Mouse (Mus musculus) embryonic facial prominence, embryonic 13.5 days (tissue): Measurements from ENCODE around the gene Mul1. TPM values are rescaled to one million over a fixed set of nuclear protein-coding genes. Genes with fewer than 3 reads are reported as not detected.

ENCODE experiments used
- ATAC-seq: fragments of 200-750 bp; cut with Nextera tagmentation; 2 replicates; pipeline ENCODE4 v1.8.0; 2017; ENCODE audit warnings: low read depth; ENCODE audit not compliant: insufficient number of reproducible peaks, insufficient read depth, low FRiP score, low TSS enrichment
- H3K27ac ChIP-seq: fragments of 300-500 bp; sonication (generic); 2 replicates; pipeline ENCODE4 v1.5.1; 2015; ENCODE audit warnings: moderate library complexity, mild to moderate bottlenecking, inconsistent platforms
- H3K27me3 ChIP-seq: fragments of 300-500 bp; sonication (generic); 2 replicates; pipeline ENCODE4 v1.6.1; 2015; ENCODE audit warnings: mild to moderate bottlenecking, inconsistent platforms
- H3K36me3 ChIP-seq: fragments of 300-500 bp; sonication (generic); 2 replicates; pipeline ENCODE4 v1.6.1; 2015; ENCODE audit warnings: mild to moderate bottlenecking, inconsistent platforms
- H3K4me1 ChIP-seq: fragments of 300-500 bp; sonication (generic); 2 replicates; pipeline ENCODE4 v1.6.1; 2015; ENCODE audit warnings: inconsistent platforms
- H3K4me2 ChIP-seq: fragments of 300-500 bp; sonication (generic); 2 replicates; pipeline ENCODE4 v1.6.1; 2015; ENCODE audit warnings: moderate library complexity, mild to moderate bottlenecking, inconsistent platforms
- H3K4me3 ChIP-seq: fragments of 300-500 bp; sonication (generic); 2 replicates; pipeline ENCODE4 v1.5.1; 2015; ENCODE audit warnings: mild to moderate bottlenecking, inconsistent platforms
- H3K9ac ChIP-seq: fragments of 300-500 bp; sonication (generic); 2 replicates; pipeline ENCODE4 v1.6.1; 2015; ENCODE audit warnings: mild to moderate bottlenecking, inconsistent platforms
- H3K9me3 ChIP-seq: fragments of 300-500 bp; sonication (generic); 2 replicates; pipeline ENCODE4 v1.6.1; 2016; ENCODE audit warnings: inconsistent platforms
- WGBS: fragments of 180-500 bp; shearing (Covaris S2); methylation state at CpG from one replicate; pipeline ENCODE4 v1.1.7; 2015; ENCODE audit warnings: mixed read lengths; 5-methylcytosine and 5-hydroxymethylcytosine counted together
- polyA plus RNA-seq: library from polyadenylated mRNA; unstranded; fragments of >200 nt; fragmentation: Nextera tagmentation; extraction: Ambion mirVana; gene quantifications from 2 replicates; pipeline ENCODE4 v1.2.1, GENCODE M21; 2015

Mul1 gene
- polyA plus RNA-seq, 1 experiment from 2014 or later: 19.1 TPM

- H3K4me1 ChIP-seq: peaks cover 44% of the 10 kb centered on the region
- peak overlapping the region; percentile 48 for H3K4me2 ChIP-seq
- WGBS: 2% methylated on average over 19 of the region's 22 CpGs
- no peaks in the 10 kb centered on the region for H3K9me3 ChIP-seq
- H3K27ac ChIP-seq: no peak overlapping the region
- H3K36me3 ChIP-seq: no peaks in the 10 kb centered on the region
- 0 out of 2 replicates have a peak, but pooled peaks have one; percentile 49 for ATAC-seq
- peak overlapping the region; percentile 37 for H3K9ac ChIP-seq
- H3K4me3 ChIP-seq: no peak overlapping the region; the same call in 1 of the 2 replicates
- peaks cover 39% of the 10 kb centered on the region for H3K27me3 ChIP-seq
These were observed 30.3 kb downstream of the Mul1 start for GRCm38 (mm10) chr4:138464667-138465353.

- ATAC-seq: no peak
- no peaks in the 10 kb centered on the region for H3K36me3 ChIP-seq
- H3K4me3 ChIP-seq: no peak overlapping the region
- H3K27me3 ChIP-seq: peaks cover 39% of the 10 kb centered on the region
- no peak overlapping the region for H3K27ac ChIP-seq
- H3K4me1 ChIP-seq: peaks cover 44% of the 10 kb centered on the region
- H3K9me3 ChIP-seq: no peaks in the 10 kb centered on the region
- 26% methylated on average over 8 of the region's 8 CpGs for WGBS
- H3K9ac ChIP-seq: no peak overlapping the region
- peak overlapping the region; percentile 48; the same call in 1 of the 2 replicates for H3K4me2 ChIP-seq
These were observed 31.0 kb downstream of the Mul1 start for GRCm38 (mm10) chr4:138465446-138465845.

- ATAC-seq: no peak
- no peaks in the 10 kb centered on the region for H3K9me3 ChIP-seq
- H3K4me1 ChIP-seq: peaks cover 44% of the 10 kb centered on the region
- no peak overlapping the region for H3K4me2 ChIP-seq
- no peak overlapping the region for H3K4me3 ChIP-seq
- H3K36me3 ChIP-seq: no peaks in the 10 kb centered on the region
- no peak overlapping the region for H3K27ac ChIP-seq
- H3K9ac ChIP-seq: no peak overlapping the region
- H3K27me3 ChIP-seq: peaks cover 39% of the 10 kb centered on the region
- 70% methylated on average over 6 of the region's 6 CpGs for WGBS
These were observed 32.2 kb downstream of the Mul1 start for GRCm38 (mm10) chr4:138466690-138467089.

DNA sequence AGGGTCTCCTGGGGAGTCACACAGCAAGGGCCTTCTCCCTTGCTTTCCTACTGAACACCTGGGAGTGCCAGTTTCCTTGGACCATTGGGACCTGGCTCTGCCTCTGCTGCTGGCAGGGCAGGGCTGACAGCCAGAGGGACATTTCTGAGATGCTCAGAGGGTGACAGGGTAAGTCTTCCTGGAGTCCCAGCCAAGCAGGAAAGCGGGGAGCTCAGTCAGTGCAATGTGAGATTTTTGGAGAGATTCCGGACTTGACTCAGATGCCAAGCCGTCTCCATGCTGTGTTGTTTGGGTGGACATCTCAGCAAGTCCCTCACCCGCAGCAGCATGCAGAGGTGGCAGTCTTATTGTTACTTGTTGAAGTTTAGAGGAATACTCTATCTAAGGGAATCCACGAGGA, 33.0 kb downstream of the Mul1 start:
- ATAC-seq: no peak
- peaks cover 40% of the 10 kb centered on the region for H3K4me1 ChIP-seq
- H3K4me3 ChIP-seq: no peak overlapping the region
- H3K9me3 ChIP-seq: no peaks in the 10 kb centered on the region
- H3K4me2 ChIP-seq: no peak overlapping the region
- H3K27ac ChIP-seq: no peak overlapping the region; the same call in 1 of the 2 replicates
- WGBS: 83% methylated on average over 5 of the region's 5 CpGs
- H3K36me3 ChIP-seq: no peaks in the 10 kb centered on the region
- H3K9ac ChIP-seq: no peak overlapping the region
- H3K27me3 ChIP-seq: peaks cover 33% of the 10 kb centered on the region

GRCm38 (mm10) chr4:138469080-138469479, 34.6 kb downstream of the Mul1 start:
- peaks cover 34% of the 10 kb centered on the region for H3K27me3 ChIP-seq
- H3K4me3 ChIP-seq: no peak overlapping the region
- no peaks in the 10 kb centered on the region for H3K9me3 ChIP-seq
- no peak overlapping the region for H3K9ac ChIP-seq
- peak overlapping the region; percentile 11; the same call in 1 of the 2 replicates for H3K27ac ChIP-seq
- peaks cover 23% of the 10 kb centered on the region for H3K4me1 ChIP-seq
- no peaks in the 10 kb centered on the region for H3K36me3 ChIP-seq
- no peak for ATAC-seq
- H3K4me2 ChIP-seq: peak overlapping the region; percentile 22; the same call in 1 of the 2 replicates
- 5% methylated on average over 7 of the region's 7 CpGs for WGBS

GRCm38 (mm10) chr4:138471241-138471640, 36.8 kb downstream of the Mul1 start:
- no peak overlapping the region for H3K4me2 ChIP-seq
- H3K27ac ChIP-seq: no peak overlapping the region
- H3K9me3 ChIP-seq: no peaks in the 10 kb centered on the region
- H3K27me3 ChIP-seq: peaks cover 28% of the 10 kb centered on the region
- ATAC-seq: no peak
- whole genome bisulfite sequencing: 65% methylated on average over 7 of the region's 7 CpGs
- no peak overlapping the region for H3K4me3 ChIP-seq
- peaks cover 8% of the 10 kb centered on the region for H3K4me1 ChIP-seq
- no peak overlapping the region for H3K9ac ChIP-seq
- no peaks in the 10 kb centered on the region for H3K36me3 ChIP-seq

DNA sequence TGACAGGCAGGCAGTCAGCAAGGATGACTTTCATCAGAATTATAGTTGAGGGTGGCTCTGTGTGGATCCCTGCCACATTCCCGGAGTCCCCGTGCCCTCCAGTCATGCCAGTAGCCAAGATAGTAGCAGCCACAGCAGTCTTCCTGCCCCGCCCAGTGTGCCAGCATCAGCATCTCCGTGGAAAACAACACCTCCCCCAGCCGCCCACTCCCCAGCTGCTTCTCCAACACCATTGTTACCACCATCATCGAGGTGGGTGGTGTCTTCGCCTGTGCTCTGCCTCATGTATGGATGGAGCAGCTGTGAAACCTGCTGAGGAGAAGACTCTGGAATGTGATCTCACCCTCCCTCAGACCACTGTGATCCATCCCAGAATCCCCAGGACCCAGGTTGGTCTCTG, 45.1 kb downstream of the Mul1 start:
- 69% methylated on average over 7 of the region's 7 CpGs for WGBS
- H3K27me3 ChIP-seq: peaks cover 25% of the 10 kb centered on the region
- ATAC-seq: no peak

GRCm38 (mm10) chr4:138480962-138481361, 46.5 kb downstream of the Mul1 start:
- Histone ChIP-seq H3K36me3 (no peaks in the 10 kb centered on the region), H3K4me3 (no peak overlapping the region), H3K4me2 (no peak overlapping the region), H3K9me3 (no peaks in the 10 kb centered on the region), H3K27me3 (peaks cover 19% of the 10 kb centered on the region), H3K27ac (no peak overlapping the region), H3K9ac (no peak overlapping the region), H3K4me1 (no peaks in the 10 kb centered on the region)
- whole genome bisulfite sequencing: 27% methylated on average over 9 of the region's 9 CpGs
- no peak for ATAC-seq

More for the DNA sequence above, 45.1 kb downstream of the Mul1 start:
- no peak overlapping the region for H3K4me3 ChIP-seq
- H3K4me1 ChIP-seq: no peaks in the 10 kb centered on the region
- no peak overlapping the region for H3K9ac ChIP-seq
- no peak overlapping the region for H3K27ac ChIP-seq
- H3K4me2 ChIP-seq: no peak overlapping the region
- H3K36me3 ChIP-seq: no peaks in the 10 kb centered on the region
- no peaks in the 10 kb centered on the region for H3K9me3 ChIP-seq

GRCm38 (mm10) chr4:138482721-138483120, 48.2 kb downstream of the Mul1 start:
- H3K4me3 ChIP-seq: no peak overlapping the region
- no peaks in the 10 kb centered on the region for H3K9me3 ChIP-seq
- H3K27me3 ChIP-seq: peaks cover 8% of the 10 kb centered on the region; the same call in 1 of the 2 replicates
- H3K27ac ChIP-seq: no peak overlapping the region
- H3K4me2 ChIP-seq: no peak overlapping the region
- H3K36me3 ChIP-seq: no peaks in the 10 kb centered on the region
- H3K4me1 ChIP-seq: no peaks in the 10 kb centered on the region
- H3K9ac ChIP-seq: no peak overlapping the region
- 75% methylated on average over 8 of the region's 8 CpGs for WGBS
- ATAC-seq: no peak

DNA sequence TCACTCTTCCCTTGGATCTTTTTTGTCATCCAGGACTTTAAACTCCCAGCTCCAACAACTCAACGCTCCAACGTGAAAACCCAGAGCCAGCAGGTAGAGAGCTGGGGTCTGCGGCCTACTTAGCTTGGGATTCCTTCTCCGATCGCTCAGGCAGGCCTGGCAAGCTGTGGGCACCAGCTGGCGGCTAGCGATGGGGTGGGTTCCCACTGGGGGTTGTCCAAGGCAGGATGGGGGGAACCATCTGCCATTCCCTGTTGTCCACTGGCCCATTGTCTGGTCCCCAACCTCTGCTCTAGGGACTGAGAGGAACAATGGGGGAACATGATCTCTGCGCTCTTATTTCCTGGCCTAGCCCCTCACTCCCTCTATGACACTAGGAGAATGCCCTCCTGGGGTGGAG, 53.8 kb downstream of the Mul1 start:
- H3K4me2 ChIP-seq: no peak overlapping the region
- H3K4me3 ChIP-seq: no peak overlapping the region
- H3K9ac ChIP-seq: no peak overlapping the region
- 0 out of 2 replicates have a peak, but pooled peaks cover 5% of the 10 kb centered on the region for H3K4me1 ChIP-seq
- no peaks in the 10 kb centered on the region for H3K36me3 ChIP-seq
- H3K27me3 ChIP-seq: no peaks in the 10 kb centered on the region
- no peaks in the 10 kb centered on the region for H3K9me3 ChIP-seq
- no peak for ATAC-seq
- H3K27ac ChIP-seq: no peak overlapping the region
- 56% methylated on average over 8 of the region's 8 CpGs for WGBS

DNA sequence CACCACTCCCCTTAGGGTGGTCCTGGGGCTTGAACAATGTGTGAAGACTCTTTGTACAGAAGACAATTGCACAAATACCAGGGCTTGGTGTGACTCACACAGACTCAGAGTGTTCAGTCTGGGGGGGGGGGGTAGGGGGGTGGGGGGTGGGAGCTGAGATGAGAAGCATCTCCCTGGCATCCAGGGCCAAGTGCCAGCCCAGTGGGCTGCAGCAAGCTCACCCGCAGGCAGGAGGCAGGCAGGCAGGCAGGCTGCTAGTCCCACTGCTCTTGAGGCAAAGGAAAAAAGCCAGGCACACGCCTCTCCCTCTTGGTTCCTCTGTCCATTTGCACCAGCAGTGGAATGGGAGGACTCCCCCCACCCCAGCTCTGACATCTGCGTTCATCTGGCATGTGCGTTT, 56.6 kb downstream of the Mul1 start:
- Histone ChIP-seq H3K4me3 (no peak overlapping the region), H3K9ac (no peak overlapping the region), H3K36me3 (no peaks in the 10 kb centered on the region), H3K27me3 (no peaks in the 10 kb centered on the region; the same call in 1 of the 2 replicates), H3K4me1 (peaks cover 27% of the 10 kb centered on the region), H3K27ac (no peak overlapping the region), H3K4me2 (no peak overlapping the region), H3K9me3 (no peaks in the 10 kb centered on the region)
- no peak for ATAC-seq
- 71% methylated on average over 4 of the region's 4 CpGs for WGBS
